Mouse (Mus musculus) cerebellum, adult 2 months (tissue): ENCODE results near the gene Atxn1.

Experiments used
- CTCF ChIP-seq: fragments of 200-500 bp; IDR thresholded peaks from 2 replicates; pipeline ENCODE4 v1.5.1; 2011; ENCODE audit warnings: low read depth, mild to moderate bottlenecking, control low read depth, low read length, moderate library complexity, borderline replicate concordance; ENCODE audit not compliant: insufficient read depth
- POLR2A ChIP-seq: fragments of 200-500 bp; IDR thresholded peaks from 2 replicates; pipeline ENCODE4 v1.6.1; 2011; ENCODE audit warnings: low read length, control low read depth, borderline replicate concordance; ENCODE audit not compliant: insufficient read depth

DNA sequence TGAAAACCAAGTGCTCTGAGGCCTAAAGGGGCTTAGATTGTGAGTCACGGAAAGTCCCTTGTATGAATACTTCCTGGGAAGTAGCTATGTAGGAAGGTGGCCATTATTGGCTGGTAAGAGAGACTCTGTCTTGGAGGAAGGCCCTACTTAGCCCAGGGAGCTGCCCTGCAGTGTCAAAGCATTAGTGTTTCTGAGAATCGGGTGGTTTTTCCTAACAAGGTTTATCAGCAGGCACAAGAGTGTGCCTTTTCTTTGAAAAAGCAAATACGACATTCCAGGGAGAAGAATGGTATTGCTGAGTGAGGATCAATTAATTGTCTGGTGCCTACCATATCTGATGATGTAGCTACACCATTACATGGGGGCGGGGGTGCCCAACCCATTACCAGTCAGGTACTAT lies 417.9 kb downstream of the Atxn1 start:
- TF ChIP-seq POLR2A (no peak), CTCF (no peak)
